Mouse (Mus musculus): Measurements from ENCODE around the gene Zfp335. TPM values are rescaled to one million over a fixed set of nuclear protein-coding genes. Genes with fewer than 3 reads are reported as not detected.
A peak's percentile ranks its signal among the peaks of the same experiment; 100 is the strongest.
"Not testable (repeated sequence)": the region's sequence is repeated elsewhere in the genome, so short reads cannot be mapped to it uniquely, and the experiment has no call there.

Gene Zfp335
- polyA plus RNA-seq, 1 experiment = 33.2 TPM

- Histone ChIP-seq H3K4me3 (replicated peaks; ENCODE audit: extremely low read depth, low read depth, low read length) (no peak overlapping the region), H3K4me1 (ENCODE audit: control insufficient read depth, insufficient read depth, low read length) (no peaks in the 10 kb centered on the region)
- no peak for DNase-seq
- 88% methylated on average over 24 of the region's 24 CpGs for WGBS
- TF ChIP-seq CTCF (IDR thresholded peaks at IDR 0.05; ENCODE audit: insufficient read depth, low read length) (no peak), POLR2A (IDR thresholded peaks at IDR 0.05; ENCODE audit: borderline replicate concordance, extremely low read depth, low read depth, low read length) (no peak)
Observed at GRCm38 (mm10) chr2:164890411-164891049, 21.0 kb downstream of the Zfp335 start.

DNA sequence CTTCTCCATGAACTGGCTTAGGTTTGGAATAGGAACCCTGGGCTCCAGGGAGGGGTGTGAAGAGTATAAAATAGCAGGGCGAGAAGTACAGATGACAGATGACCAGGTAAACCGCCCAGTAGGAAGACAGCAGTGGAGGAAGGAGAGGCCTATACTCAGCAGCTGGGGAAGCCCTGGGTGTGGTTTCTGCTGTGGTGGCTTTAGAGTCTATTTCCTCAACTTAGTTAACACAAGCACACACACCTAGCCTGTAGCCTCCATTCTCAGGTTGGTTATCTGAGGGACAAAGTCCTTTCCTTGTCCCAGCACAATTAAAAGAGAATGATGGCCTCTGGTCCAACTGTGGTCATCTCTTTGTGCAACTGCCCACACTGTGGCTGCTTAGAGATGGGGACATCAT lies 21.6 kb downstream of the Zfp335 start:
- no peak for DNase-seq

GRCm38 (mm10) chr2:164888996-164889395 lies 22.6 kb downstream of the Zfp335 start:
- DNase-seq = no peak
- TF ChIP-seq CTCF (IDR thresholded peaks at IDR 0.05; ENCODE audit: insufficient read depth, low read length) (no peak), POLR2A (IDR thresholded peaks at IDR 0.05; ENCODE audit: borderline replicate concordance, extremely low read depth, low read depth, low read length) (no peak)
- WGBS = 67% methylated on average over 12 of the region's 12 CpGs
- Histone ChIP-seq H3K4me3 (replicated peaks; ENCODE audit: extremely low read depth, low read depth, low read length) (no peak overlapping the region), H3K4me1 (ENCODE audit: control insufficient read depth, insufficient read depth, low read length) (no peaks in the 10 kb centered on the region)

More for the DNA sequence above, 21.6 kb downstream of the Zfp335 start:
- Histone ChIP-seq H3K4me1 (ENCODE audit: control insufficient read depth, insufficient read depth, low read length) (no peaks in the 10 kb centered on the region), H3K4me3 (replicated peaks; ENCODE audit: extremely low read depth, low read depth, low read length) (no peak overlapping the region)
- WGBS = 81% methylated on average over 2 of the region's 2 CpGs
- TF ChIP-seq CTCF (IDR thresholded peaks at IDR 0.05; ENCODE audit: insufficient read depth, low read length) (no peak), POLR2A (IDR thresholded peaks at IDR 0.05; ENCODE audit: borderline replicate concordance, extremely low read depth, low read depth, low read length) (no peak)

DNA sequence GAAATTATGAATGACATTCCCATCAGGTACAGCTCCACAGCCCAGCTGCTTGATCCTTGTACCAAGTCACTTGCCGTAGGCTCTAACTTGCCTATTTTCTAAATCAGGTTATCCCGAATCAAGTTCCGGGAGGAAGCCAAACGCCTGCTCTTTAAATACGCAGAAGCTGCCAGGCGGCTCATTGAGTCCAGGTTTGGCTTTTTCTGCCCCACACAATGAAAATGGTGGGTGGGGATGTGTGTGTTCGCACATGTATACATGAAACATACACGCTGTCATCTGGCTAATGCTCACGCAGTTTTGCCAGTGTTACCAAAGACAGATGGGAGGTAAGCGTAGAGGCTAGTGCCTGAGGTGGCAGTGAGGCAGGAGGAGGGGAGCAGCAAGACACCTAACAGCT lies 24.9 kb downstream of the Zfp335 start:
- DNase-seq = no peak
- Histone ChIP-seq H3K4me1 (ENCODE audit: control insufficient read depth, insufficient read depth, low read length) (no peaks in the 10 kb centered on the region), H3K4me3 (replicated peaks; ENCODE audit: extremely low read depth, low read depth, low read length) (no peak overlapping the region)
- TF ChIP-seq POLR2A (IDR thresholded peaks at IDR 0.05; ENCODE audit: borderline replicate concordance, extremely low read depth, low read depth, low read length) (no peak), CTCF (IDR thresholded peaks at IDR 0.05; ENCODE audit: insufficient read depth, low read length) (no peak)
- WGBS = 94% methylated on average over 10 of the region's 10 CpGs

DNA sequence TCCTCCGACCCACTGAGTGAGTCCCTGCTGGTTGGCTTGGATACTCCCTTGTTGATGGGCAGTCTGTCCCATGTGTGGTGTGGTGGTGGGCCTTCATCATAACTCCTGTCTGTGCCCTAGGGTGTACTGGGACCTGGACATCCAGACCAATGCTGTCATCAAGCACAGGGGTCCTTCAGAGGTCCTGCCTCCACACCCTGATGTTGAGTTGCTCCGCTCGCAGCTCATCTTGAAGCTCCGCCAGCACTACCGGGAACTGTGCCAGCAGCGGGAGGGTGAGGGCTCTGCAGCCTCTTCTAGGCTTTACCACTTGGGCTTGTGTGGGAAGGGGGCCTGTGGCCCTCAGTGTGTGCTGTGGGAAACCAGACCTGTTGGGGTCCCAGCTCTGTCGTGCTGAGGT lies 25.8 kb downstream of the Zfp335 start:
- WGBS = 26% methylated on average over 7 of the region's 7 CpGs
- peaks cover 4% of the 10 kb centered on the region; the same call in 1 of the 2 replicates for H3K4me1 ChIP-seq (ENCODE audit: control insufficient read depth, insufficient read depth, low read length)
- DNase-seq = peak; percentile 58
- TF ChIP-seq POLR2A (IDR thresholded peaks at IDR 0.05; ENCODE audit: borderline replicate concordance, extremely low read depth, low read depth, low read length) (no peak), CTCF (IDR thresholded peaks at IDR 0.05; ENCODE audit: insufficient read depth, low read length) (no peak)
- no peak overlapping the region for H3K4me3 ChIP-seq (replicated peaks; ENCODE audit: extremely low read depth, low read depth, low read length)

GRCm38 (mm10) chr2:164882619-164883018 lies 28.9 kb downstream of the Zfp335 start:
- H3K4me1 ChIP-seq (ENCODE audit: control insufficient read depth, insufficient read depth, low read length) = peaks cover 6% of the 10 kb centered on the region
- H3K4me3 ChIP-seq (replicated peaks; ENCODE audit: extremely low read depth, low read depth, low read length) = no peak overlapping the region
- WGBS = 79% methylated on average over 9 of the region's 9 CpGs
- DNase-seq = no peak
- no peak for TF ChIP-seq POLR2A (IDR thresholded peaks at IDR 0.05; ENCODE audit: borderline replicate concordance, extremely low read depth, low read depth, low read length)
- TF ChIP-seq CTCF (IDR thresholded peaks at IDR 0.05; ENCODE audit: insufficient read depth, low read length) = no peak

DNA sequence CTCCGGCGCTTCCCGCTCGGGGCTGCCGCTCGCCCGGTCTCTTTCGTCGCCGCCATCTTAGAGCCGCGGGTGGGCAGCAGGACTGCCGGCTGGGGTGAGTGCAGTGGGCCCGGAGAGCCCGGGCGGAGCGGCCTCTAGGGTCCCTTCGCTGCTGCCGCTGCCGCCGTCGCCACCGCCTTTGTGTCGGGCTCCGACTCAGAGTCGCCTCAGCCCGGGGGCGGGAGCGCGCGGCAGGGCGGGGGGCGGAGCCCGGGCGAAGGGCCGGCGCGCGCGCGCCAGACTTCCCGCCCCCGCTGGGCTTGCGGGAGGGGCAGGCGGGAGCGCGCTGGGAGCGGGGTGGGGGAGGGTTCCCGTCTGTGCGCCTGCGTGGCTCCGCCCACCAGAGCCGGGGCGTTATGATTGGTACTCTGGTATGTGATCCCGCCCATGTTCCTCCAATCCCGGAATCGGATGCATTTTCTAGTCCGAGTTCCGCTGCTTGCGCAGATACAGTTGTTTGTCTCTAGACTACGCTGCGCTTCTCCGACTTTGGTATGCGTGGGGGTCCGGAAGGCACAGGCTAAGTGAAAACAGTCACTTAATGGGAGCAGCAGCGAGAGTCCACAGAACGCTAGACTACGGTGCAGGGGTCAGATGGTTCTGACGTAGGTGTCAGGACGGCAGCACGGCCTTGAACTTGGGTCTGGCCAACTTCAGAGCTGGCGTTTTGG lies 31.8 kb downstream of the Zfp335 start:
- WGBS = under 1% methylated on average over 65 of the region's 72 CpGs
- TF ChIP-seq CTCF (IDR thresholded peaks at IDR 0.05; ENCODE audit: insufficient read depth, low read length) = no peak
- TF ChIP-seq POLR2A (IDR thresholded peaks at IDR 0.05; ENCODE audit: borderline replicate concordance, extremely low read depth, low read depth, low read length) = peak; percentile 99
- peaks cover 13% of the 10 kb centered on the region for H3K4me1 ChIP-seq (ENCODE audit: control insufficient read depth, insufficient read depth, low read length)
- DNase-seq = peak; percentile 90
- H3K4me3 ChIP-seq (replicated peaks; ENCODE audit: extremely low read depth, low read depth, low read length) = peak overlapping the region; percentile 98

- DNase-seq = no peak
- peak within 1 kb of the TSS; percentile 98 for H3K4me3 ChIP-seq (replicated peaks; ENCODE audit: extremely low read depth, low read depth, low read length)
- WGBS = 2% methylated on average over 40 of the region's 40 CpGs
- TF ChIP-seq CTCF (IDR thresholded peaks at IDR 0.05; ENCODE audit: insufficient read depth, low read length) (no peak), POLR2A (IDR thresholded peaks at IDR 0.05; ENCODE audit: borderline replicate concordance, extremely low read depth, low read depth, low read length) (peak; percentile 94; the same call in 1 of the 2 replicates)
- H3K4me1 ChIP-seq (ENCODE audit: control insufficient read depth, insufficient read depth, low read length) = peaks cover 16% of the 10 kb centered on the region
Observed at GRCm38 (mm10) chr2:164879228-164879567, 32.4 kb downstream of the Zfp335 start, which contains the start of gene Pcif1. Gene Pcif1, plus strand, starts transcription at chr2:164879304.

DNA sequence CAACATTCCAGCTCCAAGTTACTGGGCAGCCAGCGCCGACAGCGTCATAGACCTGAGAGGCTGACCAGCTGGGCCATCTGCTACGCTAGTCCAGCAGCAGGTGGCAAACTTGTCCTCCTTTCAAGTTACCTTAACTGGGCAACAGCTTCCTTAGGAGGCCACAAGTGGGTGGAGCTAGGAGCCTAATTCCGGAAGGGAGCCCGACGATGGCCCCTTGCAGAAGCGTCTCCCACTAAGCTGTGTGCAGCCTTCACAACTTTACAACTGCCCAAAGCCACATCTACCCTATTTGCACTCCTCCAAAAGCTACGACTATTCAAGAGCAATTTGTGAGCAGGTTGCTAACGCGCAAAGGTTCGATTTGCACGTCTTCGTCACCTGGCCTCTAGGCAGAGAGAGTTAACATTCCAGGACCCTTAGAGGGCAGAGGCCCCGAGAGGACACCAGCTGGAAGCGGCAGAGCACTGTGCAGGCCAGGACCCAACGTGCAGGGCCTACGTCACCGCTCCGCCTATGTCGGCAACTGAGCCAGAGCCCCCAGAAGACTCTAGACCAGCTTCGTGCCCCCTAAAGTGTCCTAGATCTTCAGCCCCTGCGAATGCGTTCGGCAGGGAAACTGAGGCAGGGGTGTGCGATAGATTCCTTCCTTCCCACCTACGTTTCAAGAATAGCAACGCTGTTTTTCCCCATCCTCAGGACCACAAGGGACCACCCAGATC lies 32.9 kb downstream of the Zfp335 start:
- peak overlapping the region; percentile 78 for H3K4me3 ChIP-seq (replicated peaks; ENCODE audit: extremely low read depth, low read depth, low read length)
- TF ChIP-seq POLR2A (IDR thresholded peaks at IDR 0.05; ENCODE audit: borderline replicate concordance, extremely low read depth, low read depth, low read length) = peak; percentile 52; the same call in 1 of the 2 replicates
- TF ChIP-seq CTCF (IDR thresholded peaks at IDR 0.05; ENCODE audit: insufficient read depth, low read length) = peak; percentile 26; the same call in 1 of the 2 replicates
- WGBS = under 1% methylated on average over 28 of the region's 28 CpGs
- H3K4me1 ChIP-seq (ENCODE audit: control insufficient read depth, insufficient read depth, low read length) = peaks cover 16% of the 10 kb centered on the region
- DNase-seq = peak; percentile 66

DNA sequence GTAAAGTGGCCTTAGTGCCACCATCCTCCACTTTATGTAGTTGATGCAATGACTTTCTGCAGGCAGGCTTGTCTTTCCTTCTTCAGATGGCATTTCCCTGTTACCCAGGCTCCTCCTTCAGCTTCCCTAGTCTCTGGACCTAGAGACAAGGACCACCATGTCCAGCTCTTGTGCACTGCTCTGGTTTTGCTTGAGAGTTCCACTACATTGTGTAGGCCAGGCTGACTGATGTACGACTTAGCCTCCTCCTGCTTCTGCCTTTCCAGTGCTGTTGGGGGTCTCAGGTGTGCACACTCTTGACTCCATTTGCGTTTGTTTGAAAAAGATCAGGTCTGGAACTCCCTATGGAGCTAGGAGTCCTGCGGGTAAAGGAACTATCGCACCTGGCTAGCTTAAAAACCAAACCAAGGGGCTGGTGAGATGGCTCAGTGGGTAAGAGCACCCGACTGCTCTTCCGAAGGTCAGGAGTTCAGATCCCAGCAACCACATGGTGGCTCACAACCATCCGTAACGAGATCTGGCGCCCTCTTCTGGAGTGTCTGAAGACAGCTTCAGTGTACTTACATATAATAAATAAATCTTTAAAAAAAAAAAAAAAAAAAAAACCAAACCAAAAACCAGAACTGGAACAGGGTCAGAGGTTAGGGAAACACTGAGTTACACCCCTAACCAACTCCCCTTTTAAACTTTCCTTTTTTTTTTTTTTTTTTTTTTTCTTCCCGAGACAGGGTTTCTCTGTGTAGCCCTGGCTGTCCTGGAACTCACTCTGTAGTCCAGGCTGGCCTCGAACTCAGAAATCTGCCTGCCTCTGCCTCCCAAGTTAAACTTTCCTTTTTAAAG lies 34.0 kb downstream of the Zfp335 start:
- not testable (repeated sequence) for DNase-seq; H3K4me3 ChIP-seq (replicated peaks; ENCODE audit: extremely low read depth, low read depth, low read length)
- 75% methylated on average over 11 of the region's 11 CpGs for WGBS
- H3K4me1 ChIP-seq (ENCODE audit: control insufficient read depth, insufficient read depth, low read length) = peaks cover 19% of the 10 kb centered on the region

DNA sequence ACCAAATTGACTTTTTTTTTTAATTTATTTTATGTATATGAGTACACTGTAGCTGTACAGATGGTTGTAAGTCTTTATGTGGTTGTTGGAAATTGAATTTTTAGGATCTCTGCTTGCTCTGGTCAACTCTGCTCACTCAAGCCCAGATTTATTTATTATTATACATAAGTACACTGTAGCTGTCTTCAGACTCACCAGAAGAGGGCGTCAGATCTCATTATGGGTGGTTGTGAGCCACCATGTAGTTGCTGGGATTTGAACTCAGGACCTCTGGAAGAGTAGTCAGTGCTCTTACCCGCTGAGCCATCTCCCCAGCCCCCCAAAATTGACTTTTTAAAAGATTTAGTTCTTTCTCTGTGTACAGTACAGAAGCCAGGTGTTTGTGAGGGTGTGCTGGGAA lies 35.9 kb downstream of the Zfp335 start:
- peaks cover 15% of the 10 kb centered on the region for H3K4me1 ChIP-seq (ENCODE audit: control insufficient read depth, insufficient read depth, low read length)
- not testable (repeated sequence) for DNase-seq; H3K4me3 ChIP-seq (replicated peaks; ENCODE audit: extremely low read depth, low read depth, low read length)
- 45% methylated on average over 2 of the region's 2 CpGs for WGBS
